Comparison of ENCODE assay signal across 8 mouse cellular contexts in genomic region chr15:80800765-80801164, GRCm38 (mm10).
A peak's percentile ranks its signal among the peaks of the same experiment; 100 is the strongest.
DNase-seq lines count a peak whose midpoint lies in the region; ATAC-seq and TF ChIP-seq lines count a peak whose summit lies in the region.

No protein-coding gene starts in this region.

- peak; percentile 43 for DNase-seq in adrenal gland, adult 2 months
- no peak for DNase-seq in adrenal gland, postnatal 4 days (ENCODE audit: low spot score in 2 of 2)
- DNase-seq in 3134 (ENCODE audit: extremely low read depth, insufficient read length, low spot score): peak; percentile 21
- no peak for DNase-seq in limb, embryonic 11.5 days (ENCODE audit: low spot score)
- DNase-seq in gastrocnemius, postnatal 36 days: no peak
- no peak for DNase-seq in ovary, postnatal 10 days (ENCODE audit: low spot score)

- ATAC-seq in embryonic facial prominence, embryonic 15.5 days (ENCODE audit: insufficient number of reproducible peaks, low FRiP score, low TSS enrichment, low read depth): no peak
- no peak for ATAC-seq in limb, embryonic 11.5 days (ENCODE audit: insufficient number of reproducible peaks, low FRiP score, low TSS enrichment, low read depth)

- no peaks in the 10 kb centered on the region for H3K9me3 ChIP-seq in embryonic facial prominence, embryonic 15.5 days (replicated peaks)
- H3K9me3 ChIP-seq in limb, embryonic 11.5 days (ENCODE audit: control insufficient read depth, low read length): no peaks in the 10 kb centered on the region

- no peaks in the 10 kb centered on the region for H3K27me3 ChIP-seq in embryonic facial prominence, embryonic 15.5 days
- no peaks in the 10 kb centered on the region for H3K27me3 ChIP-seq in limb, embryonic 11.5 days (ENCODE audit: control insufficient read depth, insufficient read depth, low read length)

- intact Hi-C loops in gastrocnemius, postnatal 36 days (cut with DNase I): loop anchor here (5.0 kb wide), 1 partner anchor 52 kb away; no protein-coding TSS in a partner anchor

- TF ChIP-seq POLR2A in olfactory bulb, adult 2 months (IDR thresholded peaks at IDR 0.05; ENCODE audit: insufficient read depth, low read depth, low read length): no peak

- H3K36me3 ChIP-seq in embryonic facial prominence, embryonic 15.5 days: no peaks in the 10 kb centered on the region
- H3K36me3 ChIP-seq in limb, embryonic 11.5 days (ENCODE audit: control insufficient read depth, insufficient read depth, low read length): no peaks in the 10 kb centered on the region

- no peak overlapping the region for H3K27ac ChIP-seq in embryonic facial prominence, embryonic 15.5 days (replicated peaks)
- no peak overlapping the region for H3K27ac ChIP-seq in limb, embryonic 11.5 days (replicated peaks; ENCODE audit: low read depth, low read length)
- H3K27ac ChIP-seq in olfactory bulb, adult 2 months (ENCODE audit: insufficient read depth, low read depth, low read length): no peak overlapping the region

- no peak overlapping the region for H3K9ac ChIP-seq in embryonic facial prominence, embryonic 15.5 days
- H3K9ac ChIP-seq in limb, embryonic 11.5 days (ENCODE audit: low read length): no peak overlapping the region

- peaks cover 30% of the 10 kb centered on the region for H3K4me1 ChIP-seq in embryonic facial prominence, embryonic 15.5 days
- peaks cover 12% of the 10 kb centered on the region for H3K4me1 ChIP-seq in limb, embryonic 11.5 days (ENCODE audit: control insufficient read depth, insufficient read depth, low read length)
- H3K4me1 ChIP-seq in olfactory bulb, adult 2 months (ENCODE audit: control insufficient read depth, insufficient read depth, low read length): peaks cover 10% of the 10 kb centered on the region

- TF ChIP-seq CTCF in olfactory bulb, adult 2 months (IDR thresholded peaks at IDR 0.05; ENCODE audit: insufficient read depth, low read depth, low read length): no peak

- WGBS in embryonic facial prominence, embryonic 15.5 days: 29% methylated on average over 4 of the region's 4 CpGs
- WGBS in limb, embryonic 11.5 days: 25% methylated on average over 4 of the region's 4 CpGs
- 8% methylated on average over 4 of the region's 4 CpGs for WGBS in olfactory bulb, adult 2 months

- peak overlapping the region; percentile 62 for H3K4me2 ChIP-seq in embryonic facial prominence, embryonic 15.5 days (replicated peaks)
- peak overlapping the region; percentile 10; the same call in 1 of the 2 replicates for H3K4me2 ChIP-seq in limb, embryonic 11.5 days (ENCODE audit: low read depth, severe bottlenecking)

- H3K4me3 ChIP-seq in embryonic facial prominence, embryonic 15.5 days (replicated peaks): peak overlapping the region; percentile 57
- peak overlapping the region; percentile 59; the same call in 1 of the 2 replicates for H3K4me3 ChIP-seq in limb, embryonic 11.5 days (ENCODE audit: low read depth, low read length)
- peak overlapping the region; percentile 14 for H3K4me3 ChIP-seq in olfactory bulb, adult 2 months (ENCODE audit: insufficient read depth, low read depth, low read length)

Comparison
In these comparisons a context has a peak if more than half of its experiments do, and no peak if none do; other contexts are left out.
1. DNase-seq: peak in adrenal gland, adult 2 months (single experiment) and 3134 (single experiment); none in adrenal gland, postnatal 4 days (0 of 2), limb, embryonic 11.5 days (single experiment), gastrocnemius, postnatal 36 days (0 of 2) and ovary, postnatal 10 days (single experiment).
2. Peak in every context shown above with its lines, with median percentiles within 50 percentile points of each other: H3K4me3 ChIP-seq.